Mouse (Mus musculus) liver, embryonic 14.5 days (tissue): Measurements from ENCODE around the gene Arhgap42.

Source experiments
- CTCF ChIP-seq: IDR thresholded peaks from 2 replicates; pipeline ENCODE4 v1.5.1; 2016; ENCODE audit warnings: antibody characterized with exemption, low read depth, control low read depth
- EP300 ChIP-seq: IDR thresholded peaks from 2 replicates; pipeline ENCODE4 v1.6.1; 2016; ENCODE audit warnings: antibody characterized with exemption, low read depth

DNA sequence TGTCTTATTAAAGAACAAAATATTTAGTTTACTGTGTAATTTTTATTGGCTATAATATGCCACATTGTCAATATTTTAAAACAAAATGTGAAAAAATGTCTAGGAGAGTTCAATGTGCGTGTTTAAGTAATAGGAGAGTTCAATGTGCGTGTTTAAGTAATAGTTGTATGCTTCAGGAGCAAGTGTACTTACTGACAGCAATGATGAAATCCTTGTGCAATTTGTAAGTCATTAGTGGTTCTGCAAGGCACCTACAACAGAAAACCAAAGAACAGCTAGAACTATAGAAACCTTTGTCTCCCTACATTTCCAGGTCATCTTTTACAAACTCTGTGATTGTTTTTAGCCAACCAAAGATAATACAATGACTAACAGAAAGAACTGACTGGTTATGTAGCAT lies 223.8 kb downstream of the Arhgap42 start:
- TF ChIP-seq CTCF (no peak), EP300 (no peak)
